Mouse (Mus musculus) frontal cortex, postnatal 10 days (tissue): ENCODE measurements at regions not wholly inside any gene's neighbourhood (a gene's known extent, or its start where the extent isn't known, plus 50 kb on each side); places are given as distances from the start of the nearest gene placed in this dataset.
"Not testable (repeated sequence)": the region's sequence is repeated elsewhere in the genome, so short reads cannot be mapped to it uniquely, and the experiment has no call there.

Source experiments
- DNase-seq, 2 experiments: peaks; one replicate each; pipeline ENCODE4 v3.0.0; 2022; ENCODE audit warnings: low spot score in 2 of 2, mixed read lengths in 1 of 2

DNA sequence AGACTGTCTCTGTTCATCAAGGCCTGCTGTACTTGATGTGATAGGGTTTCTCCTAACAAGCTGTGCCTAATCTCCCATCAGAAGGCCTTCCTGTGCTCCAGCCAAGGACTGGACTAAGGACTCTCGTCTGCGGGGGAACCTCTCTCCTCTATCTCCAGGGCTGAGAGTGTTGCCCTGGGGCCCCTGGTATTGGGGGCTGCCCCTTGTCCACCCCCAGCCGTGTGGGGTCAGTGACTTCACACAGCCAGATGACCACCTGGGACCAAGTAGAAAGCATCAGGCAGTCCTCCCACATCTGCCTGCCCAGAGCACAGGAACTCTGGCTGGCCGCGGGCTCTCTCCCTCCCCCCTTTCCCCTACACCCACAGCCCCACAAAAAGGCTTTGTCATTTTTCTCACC, 651.5 kb upstream of the Kif2b start:
- DNase-seq = no peak

GRCm38 (mm10) chr11:92208980-92209548, 631.7 kb upstream of the Kif2b start:
- DNase-seq = no peak

DNA sequence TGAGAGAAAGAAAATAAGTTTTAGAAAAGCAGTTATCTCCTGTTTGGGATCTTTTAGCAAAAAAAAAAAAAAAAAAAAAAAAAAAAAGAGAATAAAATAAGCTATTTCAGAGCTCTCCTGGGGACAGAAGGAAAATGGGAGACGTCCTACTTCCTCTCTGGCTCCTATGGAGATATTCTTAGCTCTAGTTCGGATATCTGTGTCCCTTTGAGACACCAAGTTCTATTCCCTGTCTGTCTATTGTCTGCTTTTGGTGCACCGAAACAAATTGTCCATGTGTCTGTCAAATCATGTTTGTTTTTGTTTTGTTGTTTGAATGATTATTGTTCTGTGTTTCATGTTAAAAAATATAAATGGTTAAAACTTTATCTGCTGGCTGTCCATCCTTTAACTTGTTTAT, 601.0 kb upstream of the Kif2b start:
- not testable (repeated sequence) for DNase-seq

DNA sequence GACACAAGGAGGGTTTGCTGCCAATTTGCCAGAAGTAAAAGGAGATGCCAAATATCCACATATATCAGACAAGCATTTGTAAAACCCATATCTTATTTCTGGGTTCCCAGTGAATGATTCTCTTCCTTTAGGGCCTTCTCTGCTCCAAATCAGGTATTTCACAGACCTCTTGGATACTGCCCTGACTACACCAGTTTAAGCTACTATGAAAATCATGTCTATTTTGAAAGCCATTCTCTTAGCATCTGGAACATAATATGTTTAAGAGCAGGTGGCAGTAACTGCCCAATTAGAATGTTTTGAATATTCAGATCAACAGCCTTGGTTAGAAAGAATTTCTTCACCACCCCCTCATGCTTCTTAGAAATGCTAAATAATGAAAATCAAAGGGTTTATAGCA, 575.8 kb upstream of the Kif2b start:
- no peak for DNase-seq

DNA sequence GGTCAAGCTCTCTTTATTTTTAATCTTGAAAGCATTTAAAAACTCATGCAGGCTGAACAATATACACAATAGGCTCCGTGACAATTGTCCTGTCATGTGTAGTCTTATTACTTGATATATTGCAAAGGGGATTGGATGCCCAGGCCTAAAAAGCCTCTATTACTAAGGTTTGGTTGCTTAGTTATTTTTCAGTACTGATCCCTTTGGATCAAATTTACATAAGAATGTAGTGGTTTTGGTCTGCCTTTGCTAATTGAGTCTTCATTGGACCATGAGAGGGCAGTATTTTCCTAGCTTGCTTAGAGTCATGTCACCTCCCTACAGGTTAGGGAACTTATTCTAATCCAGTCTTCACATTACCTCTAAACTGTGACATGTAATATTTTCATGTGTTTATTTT, 558.3 kb upstream of the Kif2b start:
- DNase-seq = no peak

DNA sequence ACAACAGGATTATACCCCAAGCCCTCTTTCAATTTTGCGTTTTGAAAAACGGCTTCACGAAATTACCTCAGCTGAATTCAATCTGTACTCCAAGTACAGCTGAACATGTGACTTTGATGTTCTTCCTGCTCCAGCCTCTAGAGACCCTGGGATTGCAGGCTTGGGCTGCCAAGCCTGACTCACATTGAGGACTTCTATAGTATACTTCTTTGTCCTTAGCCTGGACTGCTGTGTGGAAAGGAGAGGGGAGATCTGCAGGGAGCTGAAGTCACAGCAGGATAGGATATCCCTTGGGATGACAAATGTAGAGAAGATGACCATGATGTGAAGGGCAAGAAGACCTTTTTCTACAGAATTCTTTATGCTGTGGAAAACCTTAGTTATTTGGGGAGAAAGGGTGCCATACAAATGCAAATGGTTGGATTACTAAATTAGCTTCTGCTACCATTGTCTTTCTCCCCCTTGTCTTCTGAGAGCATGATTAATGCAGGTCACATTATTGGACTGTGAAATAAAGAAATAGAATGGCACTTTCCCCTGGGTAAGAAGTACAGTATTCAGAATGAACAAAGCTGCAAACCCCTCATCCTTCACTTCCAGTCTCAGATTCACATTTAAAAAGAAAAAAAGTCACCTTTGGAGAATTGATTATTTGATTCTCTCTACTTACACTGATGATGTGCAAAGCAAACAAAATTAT, 557.7 kb upstream of the Kif2b start:
- DNase-seq = no peak

DNA sequence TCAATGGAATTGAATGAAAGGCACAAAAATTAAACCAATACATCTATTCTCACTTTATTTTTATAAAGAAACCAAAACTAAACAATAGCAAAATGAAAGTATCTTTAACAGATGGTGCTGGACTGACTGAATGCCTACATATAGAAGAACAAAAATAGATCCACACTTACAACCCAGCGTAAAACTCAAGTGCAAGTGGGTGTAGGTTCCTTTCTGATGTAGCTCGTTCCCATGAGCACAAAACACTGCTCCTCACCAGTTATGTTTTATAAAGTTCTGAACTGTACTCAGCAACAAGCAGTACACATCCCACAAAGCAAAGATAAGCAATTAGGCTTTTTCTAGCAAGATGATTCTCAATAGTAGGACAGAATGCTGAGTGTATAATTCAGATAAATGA, 507.4 kb upstream of the Kif2b start:
- no peak for DNase-seq

DNA sequence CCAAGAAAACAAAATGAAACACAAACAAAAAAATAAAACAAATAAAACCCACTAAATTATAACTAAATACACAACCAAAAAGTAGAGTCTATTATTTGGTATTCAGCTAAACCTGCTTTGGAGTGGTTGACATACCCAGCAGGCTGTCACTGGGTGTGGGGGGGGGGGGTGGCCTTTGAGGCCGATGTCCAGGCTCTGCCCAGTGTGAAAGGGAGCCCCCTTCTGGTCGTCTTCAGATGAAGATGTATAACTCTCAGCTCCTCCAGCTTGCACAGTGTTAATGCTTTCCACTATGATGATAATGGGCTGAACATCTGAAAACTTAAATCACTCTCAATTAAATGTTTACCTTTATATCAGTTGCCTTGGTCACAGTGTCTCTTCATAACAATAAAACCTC, 464.3 kb upstream of the Kif2b start:
- DNase-seq = no peak

- DNase-seq = no peak
These were observed 462.8 kb upstream of the Kif2b start for GRCm38 (mm10) chr11:92040161-92040560.

DNA sequence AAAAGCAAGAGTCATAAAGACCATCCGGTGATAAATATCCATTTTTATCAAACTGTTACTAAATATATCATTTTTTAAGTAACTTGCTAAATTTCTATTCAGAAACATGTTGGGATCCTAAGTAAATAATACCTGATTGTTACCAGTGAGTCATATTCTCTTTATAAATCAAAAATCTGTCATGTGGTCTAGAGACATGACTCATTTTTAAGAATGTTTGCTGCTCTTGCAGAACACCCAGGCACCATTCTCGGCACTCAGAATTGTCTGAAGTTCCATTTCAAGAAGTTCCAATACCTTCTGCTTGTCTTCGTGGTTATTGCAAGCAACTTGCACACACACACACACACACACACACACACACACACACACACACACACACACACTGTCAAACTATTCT, 441.1 kb upstream of the Kif2b start:
- DNase-seq = no peak

- peak in 1 of 2 experiments; percentile 3 for DNase-seq
These were observed 433.9 kb upstream of the Kif2b start for GRCm38 (mm10) chr11:92011284-92011683.

DNA sequence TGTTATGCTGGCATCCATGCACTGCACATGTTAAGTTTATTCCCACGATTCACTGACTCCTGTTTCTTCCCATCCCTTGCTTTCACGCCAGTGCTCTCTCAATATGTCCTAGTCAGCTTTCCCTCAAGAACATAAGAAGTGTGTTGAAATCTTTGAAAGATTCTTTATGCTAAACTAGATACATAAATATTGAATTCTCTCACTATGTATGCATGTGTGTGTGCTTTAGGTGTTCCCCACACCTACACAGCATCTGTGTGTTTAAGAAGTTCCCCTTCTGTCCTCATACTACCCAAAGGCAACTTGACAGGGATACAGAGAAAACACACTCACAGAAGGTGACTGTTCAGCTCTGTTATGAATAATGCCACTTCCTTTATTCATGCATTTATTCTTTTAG, 418.2 kb upstream of the Kif2b start:
- no peak for DNase-seq

- DNase-seq = no peak
These were observed 392.2 kb upstream of the Kif2b start for GRCm38 (mm10) chr11:91969531-91969930.

DNA sequence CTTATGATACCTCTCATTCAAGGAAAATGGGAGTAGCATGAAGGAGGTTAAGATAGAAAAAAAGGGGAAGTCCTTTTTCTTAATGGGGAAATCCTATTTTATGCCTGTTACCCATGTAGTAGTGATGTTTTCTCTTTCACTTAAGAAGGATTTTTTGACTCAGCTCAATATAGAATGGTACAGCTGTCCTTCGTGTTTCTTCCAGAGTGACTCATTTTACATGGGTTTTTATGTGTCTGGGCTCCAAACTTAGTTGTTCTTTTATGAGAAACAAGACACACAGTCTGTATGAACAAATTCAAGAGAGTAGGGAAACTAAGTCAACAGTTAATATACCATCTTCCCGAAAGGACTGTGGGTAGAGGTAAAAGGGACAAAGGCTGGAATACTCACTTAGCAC, 367.0 kb upstream of the Kif2b start:
- DNase-seq = no peak
